Mouse (Mus musculus): ENCODE measurements at regions not wholly inside any gene's neighbourhood (a gene's known extent, or its start where the extent isn't known, plus 50 kb on each side); places are given as distances from the start of the nearest gene placed in this dataset.
A peak's percentile ranks its signal among the peaks of the same experiment; 100 is the strongest.

DNA sequence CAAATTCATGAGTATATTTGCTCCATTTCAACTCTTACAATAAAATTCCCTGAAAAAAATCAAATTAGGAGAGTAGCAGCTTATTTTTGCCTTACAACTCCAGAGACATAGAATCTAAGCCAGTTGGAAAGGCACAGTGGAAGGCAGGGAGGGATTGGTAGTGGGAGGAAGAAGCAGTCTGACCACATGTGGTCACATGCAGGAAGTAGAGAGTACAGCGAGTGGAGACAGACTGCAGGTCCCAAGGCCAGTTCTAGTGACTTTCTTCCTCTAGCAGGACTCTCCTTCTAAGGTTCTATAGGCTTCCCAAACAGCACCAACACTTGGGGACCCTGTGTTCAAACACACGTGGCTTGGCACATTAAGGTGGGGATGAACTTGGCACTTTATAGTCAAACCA, 245.6 kb upstream of the Adgrl4 start:
- no peak for DNase-seq

DNA sequence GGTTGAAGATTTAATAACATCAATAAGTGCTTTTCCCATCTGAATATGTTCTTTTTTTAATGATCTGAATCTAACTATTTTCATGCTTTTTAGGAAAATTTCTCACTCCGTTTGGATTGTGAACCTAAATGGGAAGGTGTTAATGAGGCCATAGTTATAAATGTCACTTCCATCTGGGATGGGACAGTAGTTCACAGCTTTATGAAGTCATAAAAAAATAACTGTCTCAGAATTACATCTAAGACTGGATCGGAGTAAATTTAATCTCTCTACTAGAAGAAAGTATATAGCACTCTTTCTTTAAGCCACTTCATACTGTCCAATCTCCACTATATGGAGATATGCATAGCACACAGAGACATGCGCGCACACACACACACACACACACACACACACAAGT, 226.7 kb upstream of the Adgrl4 start:
- no peak for DNase-seq

DNA sequence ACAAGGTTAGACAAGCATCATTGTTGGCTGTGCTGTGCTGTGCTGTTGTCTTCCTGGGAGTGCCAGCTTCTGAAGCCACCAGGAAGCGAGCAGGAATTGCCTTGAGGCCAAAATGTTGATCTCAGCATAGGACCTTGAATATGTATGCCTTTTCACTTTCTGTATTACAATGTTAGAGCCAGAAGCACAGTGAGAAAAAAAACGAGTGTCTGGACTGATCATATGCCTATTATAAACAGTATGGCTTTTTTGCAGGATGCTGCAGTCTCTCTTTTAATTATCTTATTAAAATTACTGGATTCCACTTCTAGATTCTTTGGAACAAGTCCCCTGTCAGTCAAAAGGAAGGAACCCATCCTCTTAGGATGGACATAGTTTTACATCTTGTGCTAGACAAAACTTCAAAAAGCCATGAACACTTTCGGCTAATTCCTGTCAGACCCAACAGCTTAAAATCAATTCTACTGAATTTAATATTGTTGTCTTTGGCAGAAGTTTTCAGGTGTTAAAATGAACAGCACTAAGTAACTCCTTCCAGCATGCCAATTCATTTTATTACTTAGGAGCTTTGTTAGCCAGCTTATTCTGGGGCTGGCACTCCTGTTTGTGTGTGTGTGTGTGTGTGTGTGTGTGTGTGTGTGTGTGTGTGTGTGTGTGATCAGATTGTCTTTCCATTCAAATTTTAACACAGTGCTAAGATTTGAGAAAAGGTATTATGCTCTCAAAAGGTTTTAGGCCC, 220.8 kb upstream of the Adgrl4 start:
- no peak for DNase-seq

DNA sequence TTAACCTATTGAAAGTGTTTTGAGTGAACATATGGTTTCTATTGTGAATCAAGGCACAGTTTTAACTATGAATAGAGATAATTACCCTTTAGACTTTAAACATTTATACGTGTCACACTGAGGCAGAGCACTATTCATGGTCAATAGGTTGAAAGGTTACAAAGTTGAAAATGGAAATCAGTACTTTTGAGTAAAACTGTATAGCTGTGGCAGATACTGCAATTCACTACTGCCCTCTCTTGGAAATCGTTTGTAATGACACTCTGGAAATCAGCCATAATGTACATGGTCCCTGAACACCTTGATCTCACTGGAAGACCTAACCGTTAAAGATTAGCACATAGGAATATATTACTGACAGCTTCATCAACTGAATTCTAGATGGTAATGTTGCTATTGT, 215.3 kb upstream of the Adgrl4 start:
- no peak for DNase-seq

DNA sequence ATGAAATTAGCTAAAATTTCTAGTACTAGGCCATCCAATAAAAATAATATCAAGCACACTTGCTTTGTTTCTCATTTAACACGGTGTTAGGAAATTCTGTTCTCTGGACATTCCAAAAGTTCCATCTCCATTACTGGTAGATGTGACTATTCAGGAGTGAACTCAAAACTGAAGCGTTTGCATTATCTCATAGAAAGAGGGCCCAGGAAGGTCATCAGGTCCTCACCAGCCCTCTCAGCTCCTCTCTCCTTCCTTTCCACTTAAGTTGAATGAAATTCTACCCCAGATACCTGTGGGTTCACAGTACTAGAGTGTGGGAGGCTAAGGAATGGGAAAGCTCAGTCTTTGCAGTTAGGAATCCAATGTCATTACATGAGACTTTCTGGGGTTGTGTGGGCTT, 185.2 kb upstream of the Adgrl4 start:
- DNase-seq, result no peak

DNA sequence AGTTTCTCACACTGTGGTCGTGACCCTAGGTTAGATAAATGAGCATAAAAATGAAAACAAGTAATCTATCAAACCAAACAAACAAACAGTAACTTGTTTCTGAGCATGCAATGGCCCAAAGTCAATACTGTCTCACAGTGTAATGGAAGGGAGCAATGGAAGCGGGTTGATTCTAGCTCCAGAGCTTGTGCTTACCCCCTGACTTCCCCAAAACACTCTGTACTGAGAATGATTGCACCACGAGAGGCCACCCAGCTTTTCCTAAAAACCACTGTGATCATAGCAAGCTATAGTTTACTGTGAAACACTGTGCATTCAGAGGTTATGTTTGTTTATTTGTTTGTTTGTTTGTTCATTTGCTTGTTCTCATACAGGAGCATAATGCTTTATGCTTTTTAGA, 174.9 kb upstream of the Adgrl4 start:
- no peak for DNase-seq

DNA sequence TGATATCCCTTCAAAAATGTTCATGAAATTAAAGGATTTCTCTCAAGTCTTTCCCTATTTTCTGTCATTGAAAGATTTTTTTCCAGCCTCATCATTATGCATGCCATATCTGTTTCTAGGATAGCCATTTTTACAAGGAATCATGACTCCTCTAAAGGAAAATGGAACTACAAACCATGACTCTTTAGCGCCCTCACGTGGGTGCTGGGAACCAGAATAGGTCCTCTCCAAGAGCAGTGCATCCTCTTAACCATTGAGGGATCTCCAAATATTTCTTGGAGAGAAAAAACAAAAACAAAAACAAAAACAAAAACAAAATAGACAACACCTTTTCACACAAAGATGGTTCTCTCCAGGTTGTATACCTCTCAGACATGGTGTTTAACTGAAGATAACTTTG, 172.0 kb upstream of the Adgrl4 start:
- DNase-seq, result no peak

DNA sequence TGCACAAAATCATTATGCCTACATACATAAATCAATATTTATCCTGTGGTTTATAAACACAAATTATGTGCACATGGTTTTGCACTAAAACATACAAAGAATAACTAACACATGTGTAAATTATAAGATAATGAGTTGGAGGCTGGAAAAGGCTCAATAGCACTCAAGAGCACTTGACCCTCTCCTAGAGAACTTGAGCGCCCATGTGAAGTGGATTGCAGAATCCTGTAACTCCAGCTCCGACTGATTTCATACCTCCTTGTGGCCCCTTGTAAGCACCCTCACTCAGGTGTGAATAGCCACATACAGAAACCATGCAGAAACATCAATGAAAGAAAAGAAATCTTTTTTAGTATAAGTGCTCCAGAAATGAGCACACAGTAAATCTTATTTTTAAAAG, 168.2 kb upstream of the Adgrl4 start:
- DNase-seq, result no peak

DNA sequence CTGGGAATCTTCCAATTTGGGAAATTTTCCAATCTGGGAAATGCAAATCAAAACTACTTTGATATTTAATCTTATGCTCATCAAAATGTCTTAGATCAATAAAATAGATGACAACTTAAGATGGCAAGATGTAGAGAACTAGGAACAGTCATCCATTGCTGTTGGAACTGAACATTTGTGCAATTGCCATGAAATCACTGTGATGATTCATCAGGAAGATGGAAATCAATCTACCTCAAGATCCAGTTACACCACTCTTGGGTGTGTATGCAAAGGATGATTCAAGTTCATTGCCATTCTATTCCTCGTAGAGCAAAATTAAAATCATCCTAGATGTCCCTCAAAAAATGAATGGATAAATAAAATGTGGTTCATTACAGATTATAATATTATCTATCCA, 153.9 kb upstream of the Adgrl4 start:
- DNase-seq, result no peak

DNA sequence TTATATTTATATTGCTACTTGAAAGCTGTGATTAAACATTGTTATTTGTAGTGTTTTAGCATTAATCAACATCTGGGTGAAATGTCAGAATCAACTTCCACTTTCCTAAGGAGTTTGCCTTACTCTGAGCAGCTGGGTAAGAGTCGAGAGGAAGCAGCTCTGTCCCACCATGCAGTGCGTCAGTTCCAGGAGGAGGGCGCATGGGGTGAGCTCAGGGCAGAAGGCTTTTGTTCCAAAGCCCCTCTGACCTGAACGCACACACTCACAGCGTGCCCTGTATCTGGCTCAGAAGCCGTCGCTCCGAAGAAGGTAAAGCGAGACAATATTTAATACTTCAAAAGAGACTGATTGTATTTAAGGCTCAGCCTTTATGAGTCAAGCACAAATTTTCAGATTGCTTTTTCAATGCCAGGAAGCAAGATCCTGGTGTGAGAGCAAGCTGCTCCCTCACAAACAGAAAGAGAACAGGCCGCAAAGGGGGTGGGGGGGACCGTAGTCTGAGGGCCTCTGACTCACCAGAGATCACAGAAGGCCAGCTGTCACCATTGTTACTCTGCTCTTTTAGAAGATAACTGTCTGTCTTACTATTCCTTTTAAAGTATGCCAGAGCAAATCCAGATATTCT, 143.6 kb upstream of the Adgrl4 start:
- DNase-seq, result peak; percentile 26

DNA sequence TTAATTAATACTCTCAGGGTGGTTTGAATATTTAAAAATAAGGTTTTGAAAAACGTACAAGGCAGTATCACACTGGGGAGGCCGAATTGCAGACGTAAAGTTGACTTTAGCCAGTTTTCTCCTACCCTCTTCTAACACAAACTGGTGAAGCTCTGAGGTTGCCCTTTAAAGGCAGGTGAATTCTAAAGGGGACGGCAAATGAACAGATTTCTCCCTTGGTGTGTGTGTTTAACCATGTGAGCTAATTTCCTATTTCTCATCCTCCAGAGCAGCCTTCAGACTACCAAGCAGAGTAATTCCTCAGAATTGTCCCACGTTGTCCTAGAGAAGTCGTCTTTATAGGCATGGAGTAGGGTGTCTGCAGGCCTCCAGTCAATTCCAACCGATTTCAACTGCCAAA, 143.1 kb upstream of the Adgrl4 start:
- DNase-seq, result no peak

DNA sequence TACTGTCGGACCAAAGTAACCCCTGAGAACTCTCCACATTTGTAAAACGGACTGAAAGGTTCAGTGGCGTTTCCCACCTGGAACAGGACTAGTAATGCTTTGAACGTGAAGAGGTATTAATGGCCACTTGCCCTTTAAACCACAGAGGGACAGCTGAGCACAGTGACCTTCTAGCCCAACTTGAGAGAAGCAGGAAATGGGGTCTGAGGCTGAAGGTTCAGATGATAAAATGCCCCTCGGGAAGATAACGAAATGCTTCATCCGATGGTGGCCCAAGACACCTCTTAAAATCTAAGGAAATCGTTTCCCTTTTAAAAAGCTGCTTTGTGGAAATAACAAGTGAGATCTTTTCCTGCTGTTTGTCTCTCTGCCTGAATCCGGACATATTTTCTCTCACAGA, 142.7 kb upstream of the Adgrl4 start:
- DNase-seq, result peak; percentile 12

DNA sequence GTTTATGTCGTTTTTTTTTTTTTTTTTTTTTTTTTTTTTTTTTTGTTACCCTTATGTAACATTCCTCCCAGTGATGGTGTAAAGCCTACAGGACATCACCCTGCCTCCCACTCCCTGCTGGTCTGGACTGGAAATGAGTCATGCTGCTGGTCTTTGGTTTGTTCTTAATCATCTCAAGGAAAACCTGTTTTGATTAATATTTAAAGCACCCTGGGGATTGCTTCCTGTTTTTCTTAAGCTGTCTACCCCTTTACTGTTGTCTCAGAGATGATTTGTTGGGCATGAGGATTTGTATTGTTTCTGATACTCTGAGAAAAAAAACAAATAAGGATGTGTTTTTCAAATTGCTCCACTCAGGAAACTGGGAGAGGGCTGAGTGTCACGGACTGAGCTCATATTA, 139.4 kb upstream of the Adgrl4 start:
- no peak for DNase-seq

DNA sequence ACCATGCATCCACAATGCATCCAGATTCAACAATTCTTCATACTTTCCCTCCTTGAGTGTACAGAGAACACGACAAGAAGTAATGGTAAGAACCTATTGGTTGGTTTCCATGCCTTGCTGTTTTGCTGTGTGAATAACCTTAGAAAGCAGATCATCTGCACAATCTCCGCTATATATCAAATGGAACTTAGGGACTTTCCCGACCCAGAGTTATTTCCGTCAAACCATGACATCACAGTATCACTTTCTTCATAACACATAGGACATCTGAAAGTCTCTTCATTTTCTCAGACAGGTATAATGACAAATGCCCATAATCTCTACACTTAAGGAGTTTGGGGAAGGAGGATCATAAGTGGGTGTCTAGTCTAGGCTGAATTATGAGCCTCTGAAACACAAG, 132.3 kb upstream of the Adgrl4 start:
- DNase-seq, result no peak

DNA sequence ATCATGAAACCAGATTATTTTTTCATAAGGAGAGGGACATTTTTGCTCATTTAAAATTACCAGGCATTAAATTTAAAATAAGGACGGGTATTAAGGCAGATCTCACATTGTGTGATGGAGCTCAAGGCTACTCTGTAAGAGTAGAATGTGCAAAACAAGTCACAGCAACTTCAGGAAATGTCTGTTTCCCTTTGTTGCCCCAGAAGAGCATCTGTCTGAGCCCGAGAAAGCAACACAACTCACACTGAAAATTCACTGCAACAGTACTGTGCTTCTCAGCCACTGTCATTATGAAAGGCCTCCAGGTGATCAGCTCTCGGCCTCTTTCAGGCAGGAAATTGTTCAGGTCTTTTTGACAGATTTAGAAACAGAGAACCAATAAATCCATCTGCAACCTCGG, 129.7 kb upstream of the Adgrl4 start:
- DNase-seq, result no peak

DNA sequence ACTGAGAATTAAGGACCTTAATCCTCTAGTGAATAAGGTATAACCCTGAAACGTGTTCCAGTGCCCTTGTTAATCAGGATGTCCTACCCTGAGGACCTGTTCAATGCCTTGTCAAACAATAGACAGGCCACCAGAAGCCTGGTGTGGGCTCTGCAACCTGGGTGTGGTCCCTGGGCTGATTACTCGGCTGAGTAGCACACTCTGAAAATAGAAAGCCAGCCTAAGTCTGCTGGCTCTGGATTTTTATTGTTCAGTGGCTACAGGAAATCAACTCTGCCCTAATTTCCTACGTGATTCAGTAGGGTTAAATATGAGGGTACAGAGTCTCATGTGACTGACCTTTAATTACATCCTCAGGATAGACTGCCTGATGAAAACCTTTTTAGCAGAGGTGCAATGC, 113.9 kb upstream of the Adgrl4 start:
- DNase-seq, result peak; percentile 10

DNA sequence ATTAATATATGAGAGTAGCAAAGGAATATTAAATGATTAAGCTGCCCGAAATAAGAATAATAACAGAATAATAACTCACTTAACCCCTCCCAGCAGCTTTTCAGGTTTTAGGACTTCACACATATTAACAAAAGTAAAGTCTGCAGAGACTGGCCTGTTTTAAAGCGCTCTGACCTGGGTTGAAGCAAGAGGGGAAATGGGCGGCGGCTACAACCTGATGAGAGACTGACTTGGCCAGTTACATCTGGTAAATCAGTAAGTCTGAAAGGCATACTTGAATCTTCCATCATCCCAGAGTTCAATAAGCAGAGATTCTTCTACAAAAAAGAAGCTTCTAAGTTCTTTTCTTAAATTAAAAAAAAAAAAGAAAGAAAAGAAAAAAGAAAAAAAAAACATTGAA, 107.9 kb upstream of the Adgrl4 start:
- no peak for DNase-seq

DNA sequence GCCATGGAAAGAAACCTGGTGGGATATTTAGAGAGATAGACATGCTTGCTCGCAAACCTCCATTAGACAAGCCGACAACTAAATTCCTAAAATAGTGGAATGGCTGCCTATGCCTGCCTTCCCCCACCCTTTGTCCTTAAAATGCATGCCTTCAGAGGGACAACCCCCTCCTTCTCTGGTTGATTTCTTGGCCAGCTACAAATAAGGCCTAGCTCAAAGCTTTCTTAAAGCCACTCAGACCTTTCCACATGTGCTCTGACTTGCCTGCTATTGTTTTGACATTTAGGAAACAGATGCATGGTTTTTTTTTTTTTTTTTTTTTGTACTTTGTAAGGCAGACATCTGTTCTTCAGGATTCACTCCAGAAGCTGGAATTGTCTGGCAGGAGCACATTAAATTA, 105.8 kb upstream of the Adgrl4 start:
- DNase-seq, result no peak

DNA sequence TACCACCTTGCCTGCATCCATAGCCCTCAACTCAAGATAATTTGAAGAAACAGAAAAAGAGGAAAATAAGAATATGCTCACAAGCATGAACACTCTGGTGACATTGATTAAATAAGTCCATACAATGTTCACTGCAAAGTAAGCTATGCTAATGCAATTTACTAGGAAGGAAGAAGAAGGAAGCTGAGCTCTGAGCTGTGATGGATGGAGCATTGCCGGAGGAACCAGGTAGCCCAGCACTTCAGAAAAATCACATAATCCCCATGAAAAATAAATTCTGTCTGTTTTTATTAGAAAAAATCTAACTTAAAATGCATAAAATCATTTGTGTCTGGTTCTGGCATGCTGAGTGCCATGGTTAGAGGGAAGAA, 105.4 kb upstream of the Adgrl4 start:
- no peak for DNase-seq

DNA sequence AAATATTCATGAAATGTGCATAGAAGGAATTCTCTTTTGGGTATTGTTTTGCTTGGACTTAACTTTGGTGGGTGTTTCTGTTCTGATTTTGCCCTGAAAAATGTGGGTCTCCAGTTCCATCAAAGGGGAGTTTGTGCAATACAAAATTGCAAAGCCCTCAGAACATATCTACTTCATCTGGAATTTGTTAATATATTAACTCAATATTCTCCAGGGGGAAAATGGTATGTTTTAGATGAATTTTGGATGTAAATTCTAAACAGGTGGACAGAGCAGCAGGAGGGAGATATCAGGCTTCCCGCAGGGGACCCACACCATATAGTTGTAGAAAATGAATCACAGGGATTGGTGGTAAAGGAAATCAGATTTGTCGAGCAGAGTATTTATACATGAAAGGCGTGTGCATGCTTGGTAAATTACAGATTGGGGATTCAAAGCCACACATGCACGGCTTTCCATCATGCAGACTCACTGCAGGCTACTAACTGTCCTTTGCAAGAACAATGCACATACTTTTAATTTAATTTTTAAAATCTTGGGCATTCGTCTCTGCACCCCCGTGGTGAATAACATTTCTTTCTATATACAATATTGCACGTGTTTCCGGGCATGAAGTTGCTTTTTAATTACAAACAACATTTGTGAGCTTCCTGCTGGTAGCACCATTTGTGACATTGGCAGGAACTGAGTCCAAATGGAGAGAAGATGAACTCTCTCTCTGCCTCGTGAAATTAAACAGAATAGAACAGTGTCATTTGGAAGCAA, 104.8 kb upstream of the Adgrl4 start:
- no peak for DNase-seq

DNA sequence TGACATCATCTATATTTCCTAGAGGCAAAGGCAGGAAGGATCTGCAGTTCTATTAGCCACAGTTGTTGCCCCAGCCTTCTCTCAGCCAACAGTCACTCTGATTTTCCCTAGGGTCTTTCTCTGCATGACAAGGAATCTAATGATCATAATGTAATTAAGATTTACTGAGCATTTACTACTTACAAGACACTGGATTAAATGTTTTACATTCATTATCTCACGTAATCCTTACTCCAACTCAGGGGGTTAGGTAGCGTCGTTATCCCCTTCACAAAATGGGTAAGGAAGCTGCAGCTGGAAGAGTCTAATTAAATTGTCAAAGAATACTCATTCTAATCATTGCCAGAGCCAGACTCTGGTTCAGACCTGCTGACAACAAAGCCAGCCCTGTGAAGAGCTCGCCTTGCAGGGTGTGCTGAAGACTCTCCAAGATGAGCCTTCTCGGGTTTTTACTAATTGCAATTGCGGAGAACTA, 103.8 kb upstream of the Adgrl4 start:
- DNase-seq, result no peak

DNA sequence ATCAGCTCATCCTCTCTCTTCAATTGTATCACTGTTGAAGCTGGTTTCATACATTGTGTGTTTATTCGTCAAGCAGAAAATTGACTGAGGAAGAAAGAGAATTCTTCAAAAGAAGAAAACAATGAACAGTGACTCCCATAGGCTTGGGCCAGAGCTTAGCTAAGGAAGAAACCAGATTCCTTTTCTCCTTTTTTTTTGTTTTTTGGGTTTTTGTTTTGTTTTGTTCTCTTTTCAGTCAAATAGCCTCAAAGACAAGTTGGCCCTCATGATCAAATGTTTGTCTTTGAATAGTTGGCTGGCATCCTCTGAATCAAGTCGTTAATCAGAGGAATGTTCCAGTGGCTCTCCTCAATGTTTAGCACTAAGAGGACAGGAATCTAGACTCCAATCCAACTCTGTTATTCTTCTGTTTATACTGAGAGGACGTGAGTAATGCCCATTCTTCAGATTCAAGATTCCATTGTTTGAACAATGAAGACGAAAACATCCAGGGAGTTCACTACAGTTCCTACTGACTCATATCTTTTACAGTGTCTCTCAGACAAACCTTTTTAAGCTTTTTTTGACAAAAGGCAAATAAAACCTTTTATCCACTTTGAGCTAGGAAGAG, 86.1 kb upstream of the Adgrl4 start:
- no peak for DNase-seq

DNA sequence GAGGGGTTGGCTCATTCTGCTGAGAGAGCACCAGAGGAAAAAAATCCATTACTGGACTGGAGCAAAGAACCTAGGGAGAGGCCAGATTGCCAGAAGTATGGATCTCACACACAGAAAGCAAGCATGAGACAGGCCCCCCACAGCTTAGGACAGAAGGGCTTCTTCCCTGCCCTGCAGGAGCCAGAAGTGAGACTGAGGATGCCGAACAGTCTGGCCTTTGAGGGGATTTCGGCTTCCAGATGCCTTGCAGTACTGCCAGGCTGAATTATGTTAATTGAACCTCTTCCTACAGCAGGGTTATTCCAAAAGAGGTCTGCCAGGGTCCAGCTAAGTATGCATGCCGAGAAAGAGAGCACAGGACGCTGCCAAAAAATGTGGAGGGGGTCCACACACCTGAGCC, 71.4 kb upstream of the Adgrl4 start:
- DNase-seq, result no peak
